Mouse (Mus musculus) testis, postnatal 14 days (tissue): ENCODE data around the gene Foxp1.
A peak's percentile ranks its signal among the peaks of the same experiment; 100 is the strongest.

Source experiments
- DNase-seq: peaks from one replicate; pipeline ENCODE4 v3.0.0; 2021; ENCODE audit warnings: low spot score

Gene Foxp1

DNA sequence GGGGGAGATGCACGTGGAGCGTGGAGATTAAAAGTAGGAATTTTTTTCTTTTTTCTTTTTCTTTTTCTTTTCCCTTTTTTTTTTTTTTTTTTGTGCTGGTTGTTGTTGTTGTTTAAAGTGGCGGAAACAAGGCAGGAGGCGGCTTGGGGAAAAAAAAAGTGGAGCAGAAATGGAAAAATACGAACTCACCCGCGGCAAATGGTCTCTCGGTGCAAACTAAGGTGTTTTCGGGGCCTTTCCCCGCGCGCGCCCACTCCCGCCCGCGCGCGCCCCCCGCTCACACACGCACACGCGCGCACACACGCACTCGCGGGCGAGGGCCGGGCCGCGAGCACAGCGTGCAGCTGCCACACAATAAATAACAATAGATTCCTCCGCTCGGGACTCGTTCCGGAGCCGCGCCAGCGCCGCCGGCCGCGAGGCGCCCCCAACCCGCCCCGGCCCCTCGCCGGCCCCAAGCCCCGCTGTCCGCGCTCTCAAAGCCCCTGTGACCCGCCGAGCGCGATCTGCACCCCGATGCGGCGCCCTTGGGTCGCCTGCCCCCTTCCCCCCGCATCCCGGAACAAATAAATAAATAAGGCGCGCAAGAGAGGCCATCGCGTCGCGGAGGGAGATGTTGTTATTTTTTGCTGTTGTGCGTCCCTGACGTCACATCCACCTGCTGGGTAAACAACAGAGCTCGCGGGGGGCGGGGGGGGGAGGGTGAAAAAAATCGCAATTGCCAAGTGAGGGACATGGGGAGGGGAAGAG is at the start of gene Foxp1:
TSS of gene Foxp1 (minus strand) at position 363 of the 750 bp plus-strand sequence.
- peak; percentile 81 for DNase-seq

DNA sequence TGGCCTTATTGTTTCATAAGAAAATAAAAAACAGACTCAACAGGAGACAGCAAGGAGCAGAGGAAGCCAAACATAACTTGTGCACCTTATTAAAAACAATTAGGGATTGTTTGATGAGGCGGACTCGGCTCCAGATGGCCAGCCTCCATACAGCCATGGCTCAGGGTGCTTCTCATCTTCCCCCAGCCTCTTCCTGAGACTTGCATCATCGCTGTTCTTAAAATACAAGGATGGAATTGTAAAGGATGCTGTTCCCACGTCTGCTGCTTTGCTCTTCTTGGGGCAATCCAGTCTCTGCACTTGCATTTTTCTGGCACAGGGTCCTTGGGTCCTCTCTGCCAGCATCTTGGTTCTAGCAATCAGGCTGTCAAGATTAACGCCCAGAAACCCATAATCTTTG is 49.5 kb upstream of the Foxp1 start:
- no peak for DNase-seq

DNA sequence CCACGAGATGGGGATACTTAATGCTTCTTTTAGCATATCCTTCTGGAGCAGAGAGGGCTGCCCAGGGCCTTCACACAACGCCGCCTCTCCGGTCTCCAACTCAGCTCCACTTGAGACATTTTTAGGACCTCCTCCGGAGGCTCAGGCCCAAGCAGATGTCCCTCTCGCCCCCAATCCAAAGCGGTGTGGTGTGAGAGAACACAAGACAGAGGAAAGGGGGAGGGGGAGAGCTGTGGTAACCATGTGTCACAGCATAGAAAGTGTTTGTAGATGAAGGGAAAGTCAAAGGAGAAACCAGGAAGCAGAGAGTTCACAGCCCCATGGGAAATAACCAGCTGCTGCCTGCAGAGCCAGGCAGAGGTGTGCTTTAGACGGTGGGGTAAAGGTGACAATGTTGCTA is 44.4 kb upstream of the Foxp1 start:
- DNase-seq = no peak

DNA sequence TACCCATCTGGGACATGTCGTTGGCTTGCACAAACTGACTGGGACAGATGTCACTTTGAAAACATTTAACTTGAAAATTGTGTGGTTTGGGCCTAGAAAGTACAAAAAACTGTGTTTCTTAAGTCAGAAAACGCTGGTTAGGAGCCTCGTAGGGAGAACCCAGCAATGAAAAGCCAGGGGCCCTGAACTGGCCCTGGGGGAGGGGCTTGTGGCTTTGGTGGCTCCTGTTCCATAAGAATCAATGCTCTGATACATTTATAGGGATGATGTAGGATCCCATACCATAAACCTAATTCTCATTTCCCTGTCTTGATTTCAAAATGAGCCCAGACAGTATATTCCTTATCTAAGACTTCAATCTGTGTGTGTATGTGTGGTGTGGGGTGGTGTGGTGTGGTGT is 42.2 kb upstream of the Foxp1 start:
- DNase-seq = no peak

DNA sequence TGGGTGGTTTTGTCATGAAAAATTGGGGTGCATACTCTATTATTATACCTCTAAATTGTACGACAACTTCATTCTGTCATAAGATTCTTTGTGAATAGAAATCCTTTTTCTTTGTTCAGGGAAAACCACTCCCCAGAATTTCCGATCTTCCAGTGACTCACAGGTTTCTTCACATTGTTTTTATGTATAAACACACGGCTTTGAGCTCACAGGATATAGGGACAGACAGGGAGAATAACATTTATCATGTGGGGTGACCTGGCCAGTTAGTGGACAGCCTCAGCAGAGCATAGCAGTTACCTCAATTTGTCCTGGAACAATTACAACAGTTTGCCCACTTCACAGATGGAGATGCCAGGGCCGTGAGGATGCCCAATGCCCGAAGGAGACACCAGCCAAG is 34.4 kb upstream of the Foxp1 start:
- DNase-seq = no peak

DNA sequence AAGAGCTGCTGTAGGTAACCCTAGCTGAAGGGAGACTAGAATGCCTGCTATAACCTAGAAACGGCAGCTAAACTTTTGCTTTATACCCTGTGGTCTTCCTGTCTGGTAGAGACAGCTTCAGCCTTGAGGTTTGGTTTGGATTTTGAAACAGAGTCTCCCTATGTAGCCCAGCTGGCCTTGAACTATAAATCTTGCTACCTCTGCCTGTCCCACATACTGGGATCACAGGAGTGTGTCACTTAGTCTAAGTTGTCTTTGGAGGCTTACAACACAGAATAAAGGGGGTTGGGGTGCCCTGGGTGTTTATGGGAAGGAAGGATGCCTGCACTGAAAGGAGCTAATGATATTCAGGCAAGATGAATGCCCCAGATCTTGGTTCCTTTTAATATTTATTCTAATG is 30.3 kb upstream of the Foxp1 start:
- no peak for DNase-seq

DNA sequence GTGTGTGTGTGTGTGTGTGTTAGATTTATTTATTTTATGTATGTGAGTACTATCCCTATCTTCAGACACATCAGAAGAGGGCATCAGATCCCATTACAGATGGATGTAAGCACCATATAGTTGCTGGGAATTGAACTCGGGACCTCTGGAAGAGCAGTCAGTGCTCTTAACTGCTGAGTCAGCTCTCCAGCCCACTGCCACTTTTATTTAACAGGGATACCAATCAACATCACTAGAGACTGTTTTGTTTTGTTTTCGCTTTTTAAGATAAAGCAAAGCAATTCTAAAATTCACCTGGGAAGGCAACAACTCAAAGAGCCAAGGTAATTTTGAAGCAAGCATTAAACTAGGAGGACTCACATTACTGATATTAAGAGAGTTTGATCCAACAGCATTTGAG is 23.9 kb upstream of the Foxp1 start:
- no peak for DNase-seq

DNA sequence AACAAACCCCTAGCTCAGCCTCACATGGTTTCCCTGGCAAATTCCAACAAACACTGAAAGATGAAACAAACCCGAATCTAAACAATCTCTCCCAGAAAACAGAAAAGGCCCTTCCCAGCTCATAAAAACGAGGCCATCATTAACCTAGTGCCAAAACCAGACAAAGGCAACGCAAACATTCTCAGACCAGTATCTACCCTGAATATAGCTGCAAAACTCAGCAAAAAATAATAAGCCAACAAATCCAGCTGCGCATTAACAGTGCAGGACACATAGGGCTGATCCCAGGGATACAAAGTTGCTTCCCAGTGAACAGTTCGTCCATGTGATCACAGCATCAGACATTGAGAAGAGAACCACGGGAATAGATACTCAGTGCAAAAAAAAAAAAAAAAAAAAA is 22.9 kb upstream of the Foxp1 start:
- DNase-seq = no peak

DNA sequence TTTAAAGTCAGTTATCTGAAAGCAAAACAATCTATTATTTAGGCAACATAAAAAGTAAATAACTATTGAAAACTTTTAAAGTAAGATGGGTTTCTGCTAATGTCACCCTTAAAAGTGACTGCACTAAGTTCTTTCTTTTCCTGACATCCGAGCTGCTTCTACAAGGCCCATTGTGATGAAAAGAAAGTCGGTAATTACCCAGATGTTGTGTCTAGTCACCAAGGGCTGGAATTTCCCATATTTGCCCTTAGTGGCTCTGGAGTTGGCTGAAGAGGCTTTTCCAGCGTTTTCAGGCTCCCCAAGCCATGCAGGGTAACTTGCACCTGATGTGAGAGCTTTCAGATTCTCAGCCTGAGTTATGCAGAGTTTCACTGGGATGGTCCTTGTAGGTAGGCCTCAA is 18.6 kb upstream of the Foxp1 start:
- no peak for DNase-seq

DNA sequence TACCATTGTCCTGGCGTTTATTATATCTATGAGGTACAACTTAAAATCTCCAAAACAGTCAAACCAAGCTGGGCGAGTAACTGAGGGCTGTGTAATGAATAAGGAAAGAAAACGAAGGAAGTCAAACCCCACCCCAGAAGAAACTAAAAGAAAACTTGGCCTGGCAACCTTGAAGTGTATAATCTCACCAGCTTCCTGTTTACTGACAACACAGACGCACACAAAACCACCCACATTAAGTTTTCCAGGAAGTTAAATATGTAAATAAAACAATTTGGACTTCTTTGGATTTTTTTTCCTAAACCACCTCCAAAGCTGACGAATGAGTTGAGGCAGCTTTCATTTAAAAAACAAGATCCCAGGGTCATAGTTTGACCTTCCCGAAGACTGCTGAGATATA is 18.1 kb upstream of the Foxp1 start:
- DNase-seq = no peak

DNA sequence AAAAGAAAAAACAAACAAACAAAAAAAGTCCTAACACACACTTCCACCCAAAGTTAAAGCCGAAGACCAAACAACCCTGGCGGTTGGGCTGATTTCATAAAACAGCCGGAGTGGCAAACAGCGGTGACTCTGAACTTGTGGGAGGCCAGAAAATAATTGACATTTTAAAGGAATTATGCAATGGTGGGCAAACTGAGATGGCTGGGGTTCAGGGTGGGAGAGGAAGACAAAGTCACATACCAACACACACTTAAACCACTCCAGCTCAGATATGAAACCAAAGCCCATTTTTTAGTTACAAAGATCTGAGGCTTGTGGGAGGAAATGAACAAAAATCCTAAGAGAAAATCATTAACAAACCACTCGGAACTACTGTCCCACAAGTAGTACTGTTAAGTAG is 17.6 kb upstream of the Foxp1 start:
- DNase-seq = no peak

DNA sequence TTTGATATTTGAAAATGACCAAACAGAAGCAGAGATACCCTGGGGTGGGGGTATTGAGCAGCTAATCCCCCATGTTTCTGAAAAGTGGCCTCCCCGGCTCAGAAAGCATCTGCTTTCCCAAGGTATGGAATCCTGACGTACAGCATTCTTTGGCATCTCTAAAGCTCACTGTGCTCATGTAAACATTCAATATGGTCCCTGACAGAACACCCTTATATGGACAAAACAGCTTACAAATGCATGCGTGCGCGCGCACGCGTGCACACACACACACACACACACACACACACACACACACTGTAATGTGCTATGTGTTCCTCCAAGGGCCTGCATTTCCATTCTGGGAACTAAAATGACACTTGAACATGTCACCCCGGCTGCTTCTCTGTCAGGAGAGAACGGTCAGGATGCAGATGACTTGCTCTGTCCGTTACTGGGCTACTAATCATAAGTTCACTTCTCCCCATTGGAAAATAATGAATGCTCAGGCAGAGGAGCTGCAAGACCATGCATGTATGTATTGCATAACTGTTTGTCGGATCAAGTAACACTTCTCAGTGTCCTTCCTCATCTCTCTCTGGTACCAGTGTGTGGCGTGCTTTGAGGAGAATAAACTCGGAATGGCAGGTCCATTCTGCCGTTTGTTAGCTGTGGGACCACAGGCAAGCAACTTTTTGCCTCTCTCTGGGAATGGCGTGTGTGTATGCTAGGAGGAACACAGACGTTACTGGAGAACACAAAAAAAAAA is 15.8 kb upstream of the Foxp1 start:
- DNase-seq = no peak

DNA sequence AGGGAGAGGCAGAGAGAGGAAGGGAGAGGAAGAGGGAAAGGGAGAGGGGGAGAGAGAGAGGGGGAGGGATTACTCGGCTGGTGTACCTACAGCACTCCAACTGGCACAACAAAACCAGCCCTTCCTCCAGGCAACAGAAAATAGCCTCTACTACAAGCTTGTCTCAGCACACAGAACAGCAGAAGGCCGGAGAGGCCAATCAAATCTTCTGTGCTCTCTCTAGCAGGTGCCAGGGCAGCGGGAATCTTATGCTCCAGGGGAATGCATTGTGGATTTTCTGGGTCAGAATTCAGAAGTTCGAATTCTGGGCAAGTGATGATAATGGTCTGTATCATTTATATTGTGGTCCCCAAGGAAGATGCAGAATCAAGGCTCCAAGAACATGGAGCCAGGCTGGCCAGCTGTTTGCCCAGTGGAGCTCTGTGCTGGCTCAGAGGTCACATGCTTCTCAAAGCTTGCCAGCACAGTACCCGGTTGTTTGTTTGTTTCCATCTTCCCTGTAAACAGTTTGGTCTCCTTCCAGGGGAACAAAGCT is 11.8 kb upstream of the Foxp1 start:
- no peak for DNase-seq

DNA sequence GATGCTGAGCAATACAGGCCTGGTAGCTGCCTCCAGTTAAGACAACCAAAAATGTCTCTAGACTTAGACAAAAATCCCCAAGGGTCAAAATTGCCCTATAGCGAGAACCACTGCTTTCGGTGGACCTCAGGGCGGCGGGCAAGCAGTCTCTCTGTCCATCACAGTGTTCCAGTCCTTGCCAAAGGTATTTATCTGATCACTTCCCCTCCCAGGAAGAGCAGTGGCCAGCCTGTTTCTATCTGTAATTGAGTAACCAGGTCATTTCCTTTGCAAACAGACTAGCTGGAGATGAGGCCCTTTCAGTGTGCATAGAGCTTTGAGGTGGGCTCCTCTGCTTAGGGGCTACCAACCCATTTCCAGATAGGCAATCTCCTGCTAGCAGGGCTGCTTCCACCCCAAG is 9.9 kb upstream of the Foxp1 start:
- DNase-seq = no peak

DNA sequence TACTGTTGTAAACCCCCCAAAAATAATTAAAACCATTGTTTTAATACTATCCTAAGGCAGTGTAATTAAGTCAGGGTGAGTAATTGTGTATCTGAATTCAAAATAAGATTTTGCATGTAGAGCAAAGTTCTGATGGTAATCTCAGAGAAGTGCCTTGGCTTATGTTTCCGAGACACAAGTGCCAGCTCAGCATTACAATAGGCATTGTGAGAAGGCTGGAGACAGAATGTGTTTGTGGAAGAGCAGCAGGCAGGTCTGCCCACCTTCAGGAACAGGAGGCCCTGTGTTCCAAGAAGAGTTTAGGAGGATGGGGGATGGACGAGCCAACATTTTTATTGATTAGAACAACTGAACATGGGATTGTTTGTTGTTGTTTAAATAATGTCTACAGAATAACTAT is 6.5 kb upstream of the Foxp1 start:
- DNase-seq = no peak

DNA sequence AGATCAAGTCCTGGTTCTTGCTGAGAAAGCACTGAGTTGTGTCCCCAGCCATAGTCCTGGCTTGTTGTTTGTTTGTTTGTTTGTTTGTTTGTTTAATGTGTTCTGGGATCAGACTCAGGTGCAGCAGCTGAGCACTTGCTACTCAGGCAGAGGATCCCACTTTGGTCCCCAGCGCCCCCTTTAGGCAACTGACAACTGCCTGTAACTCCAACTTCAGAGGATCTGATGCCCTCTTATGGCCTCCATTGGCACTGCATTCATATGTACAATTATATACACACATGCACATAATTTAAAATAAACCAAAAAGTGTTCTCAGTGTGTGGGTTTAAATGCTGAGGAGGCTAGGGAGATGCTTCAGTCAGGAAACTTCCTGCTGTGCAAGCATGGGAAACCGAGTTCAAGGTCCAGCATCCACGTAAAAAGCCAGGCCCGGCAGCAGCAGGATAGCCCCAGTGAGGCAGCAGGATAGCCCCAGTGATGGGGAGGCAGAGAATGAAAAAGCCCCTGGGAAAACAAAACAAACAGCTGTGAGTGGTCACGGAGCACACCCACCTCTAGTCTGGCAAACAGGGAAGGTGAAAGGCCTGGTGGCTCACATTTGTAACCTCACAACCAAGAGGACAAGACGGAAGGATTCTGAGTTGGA is 5.1 kb upstream of the Foxp1 start:
- DNase-seq = no peak

DNA sequence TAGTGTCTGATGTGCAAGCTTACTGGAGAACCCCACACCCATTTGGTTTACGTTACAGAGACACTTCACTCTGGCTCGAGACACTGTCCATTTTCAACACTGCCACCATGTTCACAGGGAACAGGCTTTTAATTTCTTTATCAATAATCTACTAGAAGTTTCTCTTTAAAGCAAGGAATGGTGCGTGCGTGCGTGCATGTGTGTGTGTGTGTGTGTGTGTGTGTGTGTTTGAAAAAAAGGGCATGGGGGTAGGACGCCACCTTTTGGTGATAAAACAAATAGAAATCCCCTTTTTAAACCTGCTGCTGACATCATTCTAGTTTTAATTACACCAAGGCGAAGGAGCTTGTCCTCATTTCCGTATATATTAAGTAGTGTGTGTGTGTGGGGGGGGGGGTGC is 2.8 kb upstream of the Foxp1 start:
- DNase-seq = no peak

DNA sequence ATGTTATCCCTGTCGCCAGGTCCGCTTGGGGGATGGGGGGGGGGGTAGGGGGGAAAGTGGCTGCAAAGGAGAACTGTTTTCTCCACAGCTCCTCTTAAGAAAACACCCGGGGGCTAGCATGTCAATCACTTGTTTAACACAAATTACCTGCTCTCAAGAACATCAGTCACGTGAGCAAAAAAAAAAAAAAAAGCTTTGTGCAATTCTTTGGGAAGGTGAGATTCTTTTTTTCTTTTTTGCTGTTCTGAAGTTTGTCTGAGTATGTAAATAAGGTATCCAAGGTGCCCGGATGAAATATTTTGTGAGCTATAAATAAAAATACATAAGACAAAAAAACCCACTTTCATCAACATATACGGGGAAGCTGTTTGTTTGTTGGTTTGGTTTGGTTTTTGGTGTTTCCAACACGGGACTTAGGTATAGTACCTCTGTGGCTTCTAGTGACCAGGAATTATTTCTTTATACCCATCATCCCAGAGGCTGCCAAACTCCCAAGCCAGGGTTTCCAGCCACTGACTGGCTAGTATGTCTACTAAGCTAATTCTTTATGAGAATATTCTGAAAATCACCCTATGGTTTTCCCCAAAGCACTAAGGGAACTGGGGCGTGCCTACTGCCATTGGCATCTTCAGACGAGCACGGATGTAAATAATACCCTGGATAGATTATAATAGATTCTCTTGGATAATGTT is 1.3 kb upstream of the Foxp1 start:
- no peak for DNase-seq

DNA sequence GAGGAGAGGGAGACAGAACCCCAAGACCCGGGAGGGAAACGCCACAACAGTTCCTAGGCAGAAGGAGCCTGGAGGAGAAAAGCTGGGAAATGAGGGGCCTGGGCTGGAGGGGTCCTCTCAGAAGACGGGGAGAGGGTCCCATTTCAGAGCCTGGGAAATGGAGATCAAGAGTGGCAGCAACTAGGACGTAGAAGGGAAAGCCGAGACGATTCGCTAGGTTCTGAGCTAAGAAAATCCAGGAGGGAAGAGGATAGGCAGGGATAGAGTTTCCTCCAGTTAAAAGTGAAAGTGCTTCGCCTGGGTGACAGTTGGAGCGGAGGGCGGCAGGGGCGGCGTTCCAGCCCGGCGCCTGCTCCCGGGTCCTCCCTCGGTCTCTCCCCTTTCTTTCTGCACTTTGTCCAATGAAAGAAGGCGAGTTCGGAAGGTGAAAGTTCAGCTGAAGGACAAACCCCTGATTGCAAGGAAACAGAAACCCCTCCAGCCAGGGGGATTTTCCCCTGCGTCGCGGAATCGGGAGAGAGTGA is 650 bp upstream of the Foxp1 start:
- peak; percentile 76 for DNase-seq

DNA sequence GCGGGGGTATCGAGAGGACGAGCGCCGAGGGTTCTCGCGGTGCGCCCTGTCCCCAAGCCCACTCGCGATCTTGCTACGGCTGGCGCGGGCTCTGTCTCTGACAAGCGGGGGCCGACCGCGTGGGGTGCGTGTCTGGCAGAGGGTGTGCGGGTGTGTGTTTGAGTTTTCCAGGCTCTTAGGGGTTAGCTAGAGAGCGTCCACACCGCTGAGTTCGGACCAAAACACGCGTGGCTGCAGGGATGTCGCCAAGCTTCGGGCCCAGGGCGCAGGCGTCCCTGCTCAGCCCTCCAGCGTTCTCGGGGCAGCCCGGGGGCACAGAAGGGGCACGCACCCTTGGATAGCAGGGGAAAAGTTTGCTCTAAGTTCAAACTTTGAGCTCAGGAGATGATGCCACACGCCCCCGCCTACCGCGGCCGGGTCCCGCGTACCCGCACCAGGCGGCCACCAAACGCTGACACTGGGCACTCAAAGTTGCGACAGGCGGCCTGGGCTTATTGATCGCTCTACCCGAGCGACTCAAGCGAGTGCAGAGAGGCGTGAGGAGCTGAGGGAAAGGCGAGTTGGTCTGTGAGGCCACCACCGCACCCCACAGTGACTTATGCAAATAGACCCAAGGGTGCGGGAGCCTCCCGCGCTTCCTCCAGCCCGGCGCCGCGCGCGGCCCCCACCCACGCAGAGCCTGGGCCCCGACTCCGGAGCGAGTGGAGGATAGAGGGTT is 721 bp downstream of the Foxp1 start:
- peak; percentile 39 for DNase-seq

DNA sequence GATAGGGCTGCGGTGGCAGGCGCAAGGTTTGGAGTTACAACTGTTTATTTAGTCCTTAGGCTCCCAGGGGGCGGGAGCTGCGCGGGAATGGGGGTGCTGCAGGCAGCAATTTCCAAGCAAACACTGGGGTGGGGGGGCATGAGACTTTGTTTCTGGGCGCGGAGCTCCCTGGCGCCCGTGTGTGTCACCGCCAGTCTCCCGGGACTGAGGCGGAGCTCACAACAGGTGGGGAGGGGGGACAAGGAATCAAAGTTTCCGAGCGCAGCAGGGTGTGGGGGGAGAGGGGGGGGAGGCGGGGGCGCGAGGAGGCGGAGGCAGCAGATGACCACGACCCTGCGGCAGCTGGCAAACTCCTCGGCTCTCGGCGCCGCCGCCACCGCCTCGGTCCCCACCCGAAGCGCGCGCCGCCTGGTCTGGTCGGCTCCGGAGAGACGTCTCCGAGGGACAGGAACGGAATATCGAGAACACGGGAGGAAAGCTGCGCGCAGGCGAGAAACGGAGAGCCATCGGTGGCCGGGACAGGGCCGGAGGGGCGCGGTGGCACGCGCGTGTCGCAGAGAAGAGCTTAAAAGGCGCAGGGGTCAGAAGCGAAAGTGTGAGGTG is 1.4 kb downstream of the Foxp1 start:
- peak; percentile 83 for DNase-seq
